Mouse (Mus musculus) monocyte, adult 5-6 weeks (primary cell): ENCODE measurements around the gene Lyar. TPM values are rescaled to one million over a fixed set of nuclear protein-coding genes. Genes with fewer than 3 reads are reported as not detected.

ENCODE experiments used
- ATAC-seq: fragments of 153-309, 156-312 bp; replicated peaks from 2 replicates; pipeline ENCODE4 v1.8.0; 2017; ENCODE audit warnings: mild to moderate bottlenecking; ENCODE audit not compliant: low TSS enrichment, insufficient number of reproducible peaks, severe bottlenecking, poor library complexity, low FRiP score
- total RNA-seq: library from RNA; stranded (forward); fragments of 200-1000, 200-491, 200-594 nt; gene quantifications from 3 replicates; pipeline ENCODE4 v1.2.3, GENCODE M21; 2017

The Lyar gene
- 35.3 to 51.1 TPM (median 47.3 TPM) in 3 replicates for total RNA-seq

DNA sequence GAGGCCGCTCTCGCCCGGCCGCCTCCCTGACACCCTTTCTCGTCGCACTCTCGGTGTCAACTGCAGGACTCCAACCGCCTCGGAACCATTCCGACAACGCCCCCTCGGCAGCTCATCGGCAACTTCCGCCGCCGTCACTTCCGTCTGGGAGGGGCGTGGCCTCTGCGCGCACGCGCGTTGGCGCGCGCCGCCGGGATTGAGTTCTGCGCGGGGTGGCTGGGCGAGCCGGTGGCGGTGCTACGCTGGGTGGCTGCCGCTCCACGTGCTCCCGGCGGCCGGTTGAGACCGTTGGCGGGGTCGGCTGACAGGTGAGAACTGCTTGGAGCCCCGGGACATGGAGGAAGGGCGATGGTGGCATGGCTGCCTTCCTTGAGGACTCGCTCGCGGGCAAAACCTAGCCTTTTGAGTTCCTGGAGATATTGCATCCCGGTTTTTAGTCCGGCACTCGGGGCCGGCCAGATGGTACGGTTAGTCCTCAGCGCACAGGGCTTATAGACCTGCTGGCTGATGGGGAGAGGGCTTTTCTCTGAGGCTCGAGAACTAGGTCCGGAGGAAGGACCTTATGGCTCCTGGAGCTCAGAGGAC, at the start of gene Lyar, which contains the start of gene Zbtb49:
Gene Lyar, plus strand, starts transcription at position 143 of the 585 bp plus-strand sequence.
Gene Zbtb49, minus strand, starts transcription at position 130 of the 585 bp plus-strand sequence.
- ATAC-seq = peak; percentile 85

DNA sequence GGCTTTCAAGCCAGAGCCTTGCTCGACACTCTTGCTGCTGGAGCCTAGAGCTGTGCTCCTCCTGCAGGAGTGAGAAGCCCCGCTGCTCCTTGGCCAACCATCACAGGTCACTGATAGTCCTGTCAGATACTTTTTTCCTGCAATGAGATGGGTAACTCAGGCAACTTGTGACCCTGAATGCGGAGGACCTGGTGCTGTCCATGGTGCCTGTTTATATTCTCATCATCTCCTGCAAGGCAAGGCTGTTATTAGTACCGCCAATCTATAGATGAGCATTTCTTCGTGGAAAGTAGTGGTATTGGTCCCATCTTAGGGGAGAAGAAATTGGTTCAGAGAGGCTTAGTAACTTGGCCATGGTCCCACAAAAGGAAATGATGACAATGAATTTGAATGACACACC, 46.5 kb upstream of the Lyar start:
- ATAC-seq = no peak

DNA sequence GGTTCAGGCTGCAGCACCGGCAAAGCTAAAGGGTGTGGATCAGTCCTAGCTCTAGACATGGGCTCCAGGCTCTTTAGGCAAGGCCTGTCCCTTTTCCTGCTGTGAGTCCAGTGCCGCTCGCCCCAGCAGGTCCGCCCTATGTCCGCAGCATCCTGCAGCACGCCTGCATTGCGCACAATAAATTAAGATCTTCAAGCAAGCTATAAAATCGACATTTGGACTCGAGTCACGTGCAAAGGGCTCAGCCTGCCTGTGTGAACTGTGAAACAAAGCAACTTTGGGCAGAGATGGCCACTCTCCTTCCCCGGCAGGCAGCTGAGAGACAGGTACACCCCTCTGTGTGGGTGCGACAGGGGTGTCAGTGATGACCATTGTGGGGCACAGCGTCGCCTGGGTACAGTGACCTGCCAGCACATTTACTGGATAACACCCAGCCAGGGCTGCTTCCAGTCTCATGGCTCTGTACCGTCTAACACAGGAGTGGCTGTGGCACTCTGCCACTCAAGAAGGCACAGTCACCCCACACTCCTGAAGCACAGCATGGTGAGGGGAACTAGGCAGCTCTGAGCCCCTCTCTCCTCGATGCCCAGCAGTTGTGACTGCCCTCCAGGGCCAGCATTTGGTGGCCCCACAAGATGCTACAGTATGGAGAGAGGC, 45.9 kb upstream of the Lyar start:
- ATAC-seq = no peak

GRCm38 (mm10) chr5:38184688-38185285, 35.5 kb upstream of the Lyar start:
- no peak for ATAC-seq

DNA sequence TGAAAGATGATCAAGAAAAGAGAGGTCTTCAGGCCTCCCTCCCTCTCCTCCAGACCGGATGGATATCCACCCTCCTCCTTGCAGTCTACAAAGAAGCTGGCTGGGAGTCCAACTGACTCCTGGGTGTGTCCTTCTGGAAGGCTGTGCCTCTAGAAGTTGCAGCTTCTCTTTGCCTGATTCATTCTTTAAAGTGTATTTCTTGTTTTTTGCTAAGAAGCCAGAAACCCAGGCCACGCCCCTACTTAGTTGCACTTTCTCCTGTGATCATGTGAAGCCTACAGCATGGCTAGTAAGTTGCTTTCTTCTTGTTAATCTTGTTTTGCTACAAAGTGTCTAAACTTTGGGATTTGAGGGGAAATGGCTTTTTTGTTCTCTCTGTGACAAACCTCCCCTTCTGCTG, 33.3 kb upstream of the Lyar start:
- ATAC-seq = no peak

- ATAC-seq = no peak
Observed at GRCm38 (mm10) chr5:38190907-38191306, 29.4 kb upstream of the Lyar start.

DNA sequence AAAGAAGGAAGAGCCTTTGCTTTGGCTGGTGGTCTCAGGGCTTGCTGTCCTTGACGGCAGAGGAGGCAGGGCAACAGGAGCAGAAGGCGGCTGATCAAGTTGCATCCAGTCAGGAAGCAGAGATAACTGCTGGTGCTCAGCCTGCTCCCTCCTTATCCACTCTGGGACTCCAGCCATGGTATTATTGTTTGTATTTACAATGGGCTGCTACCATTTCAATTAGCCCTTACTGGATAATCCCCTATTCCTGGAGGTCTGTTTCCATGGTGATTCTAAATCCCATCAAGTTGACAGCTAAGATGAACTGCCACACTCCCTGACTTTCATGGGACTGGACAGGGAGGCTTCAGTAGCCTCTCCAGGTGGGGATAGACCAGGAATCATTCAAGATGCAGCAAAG, 25.3 kb upstream of the Lyar start:
- no peak for ATAC-seq

DNA sequence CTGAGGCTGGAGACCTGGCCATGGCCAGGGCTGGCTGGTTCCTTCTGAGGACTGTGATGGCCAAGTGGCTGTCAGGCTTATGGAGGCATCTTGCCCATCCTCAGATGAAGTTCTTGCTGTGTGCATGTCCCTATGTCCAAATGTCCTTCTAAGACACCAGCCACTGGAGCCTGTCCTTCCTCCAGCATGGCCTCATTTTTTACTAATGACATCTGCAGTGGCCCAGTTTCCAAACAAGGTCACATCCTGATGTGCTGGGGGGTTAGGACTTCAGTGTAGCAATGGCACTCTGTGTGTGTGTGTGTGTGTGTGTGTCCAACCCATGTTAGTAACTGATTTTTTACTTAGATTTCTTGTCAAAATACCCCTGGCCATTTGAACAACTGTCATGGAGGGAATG, 24.3 kb upstream of the Lyar start:
- ATAC-seq = no peak

DNA sequence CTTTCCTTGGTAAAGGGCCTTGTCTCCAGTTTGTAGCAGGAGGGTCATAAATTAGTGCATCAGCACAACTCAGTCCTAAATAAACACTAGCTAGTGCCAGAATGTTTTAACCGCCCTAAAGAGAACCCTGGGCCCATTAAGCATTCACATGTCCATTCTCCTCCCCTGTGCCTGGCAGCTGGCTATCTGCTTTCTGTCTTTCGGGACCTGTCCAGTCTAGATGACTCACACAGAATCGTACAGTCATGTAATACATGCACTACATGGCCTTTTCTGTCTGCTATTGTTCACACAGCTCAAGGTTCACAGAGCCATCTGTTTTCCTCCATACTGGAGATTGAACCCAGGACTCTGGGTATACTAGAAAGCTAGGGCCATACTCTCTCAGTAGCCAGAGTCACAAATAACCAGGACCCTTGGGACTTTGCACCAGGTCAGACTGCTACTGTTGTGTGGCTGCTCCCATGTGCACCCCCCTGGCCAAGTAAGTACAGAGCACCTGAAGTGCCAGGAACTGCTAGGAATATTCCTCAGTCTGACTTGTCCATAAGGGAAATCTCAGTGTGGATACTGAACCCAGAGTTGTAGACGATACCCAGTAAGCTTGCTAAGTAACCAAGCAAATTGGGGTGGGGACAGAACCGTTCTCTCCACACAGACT, 23.3 kb upstream of the Lyar start:
- ATAC-seq = no peak

- 0 out of 2 replicates have a peak, but pooled peaks have one; percentile 48 for ATAC-seq
Observed at GRCm38 (mm10) chr5:38197482-38197823, 22.8 kb upstream of the Lyar start.

DNA sequence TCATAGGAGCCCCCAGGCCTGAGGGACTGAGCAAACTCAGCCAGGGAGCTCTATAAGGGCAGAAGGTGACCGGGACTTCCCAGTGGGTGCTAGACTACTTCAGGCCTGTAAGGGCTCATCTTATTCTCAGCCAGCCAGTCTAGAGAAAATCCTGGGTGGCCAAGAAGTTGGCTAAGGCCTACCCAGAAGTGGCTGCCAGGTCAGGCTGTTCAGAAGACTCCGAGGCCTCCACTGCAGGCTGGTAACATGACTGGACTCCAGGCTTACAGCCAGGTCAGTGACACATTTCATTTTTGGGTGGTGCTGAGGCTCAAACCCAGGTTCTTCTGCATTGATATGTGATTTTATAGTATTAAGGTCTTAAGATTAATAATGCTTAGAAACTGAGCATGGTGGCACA, 20.6 kb upstream of the Lyar start:
- ATAC-seq = no peak

- ATAC-seq = no peak
Observed at GRCm38 (mm10) chr5:38205303-38205726, 15.0 kb upstream of the Lyar start.

DNA sequence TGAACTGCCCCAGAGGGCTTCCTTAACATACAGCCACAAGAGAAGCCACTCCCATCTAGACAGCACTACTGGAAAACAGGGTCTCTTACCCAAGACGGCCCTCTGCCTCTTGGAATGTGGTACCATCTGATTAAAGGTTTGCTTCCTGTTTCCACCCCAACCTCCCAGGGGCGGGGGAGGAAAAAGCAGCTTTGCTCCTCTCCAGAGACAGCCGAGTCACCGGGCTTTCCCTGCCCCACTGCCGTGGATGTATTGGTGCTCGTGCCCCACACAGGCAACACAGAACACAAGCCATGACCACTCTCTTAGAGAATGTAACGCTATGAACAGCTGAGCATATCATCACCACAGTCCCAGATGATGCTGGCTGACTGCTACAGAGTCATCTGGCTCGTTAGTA, 11.3 kb upstream of the Lyar start:
- no peak for ATAC-seq

- ATAC-seq = no peak
Observed at GRCm38 (mm10) chr5:38211691-38212090, 8.6 kb upstream of the Lyar start.

DNA sequence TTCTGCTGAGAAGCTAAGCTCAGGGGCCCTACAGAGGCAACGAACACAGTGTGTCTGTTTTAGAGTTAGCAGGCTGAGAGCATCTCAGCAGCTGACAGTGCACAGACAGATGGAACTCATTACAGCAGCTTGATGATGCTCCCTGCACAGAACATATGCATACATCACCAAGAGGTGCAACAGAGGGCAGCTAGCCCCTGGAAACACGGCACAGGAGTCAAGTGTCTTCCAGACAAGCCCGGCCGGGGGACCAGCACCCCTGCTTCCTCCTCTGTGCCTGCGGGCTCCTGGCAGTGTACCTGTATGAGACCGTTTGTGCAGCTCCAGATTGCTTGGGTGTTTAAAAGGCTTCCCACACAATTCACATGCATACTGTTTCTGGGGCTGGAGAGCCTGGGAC, 7.3 kb upstream of the Lyar start:
- no peak for ATAC-seq

GRCm38 (mm10) chr5:38219771-38220307, 431 bp upstream of the Lyar start:
- ATAC-seq = peak; percentile 18; the same call in 1 of the 2 replicates

DNA sequence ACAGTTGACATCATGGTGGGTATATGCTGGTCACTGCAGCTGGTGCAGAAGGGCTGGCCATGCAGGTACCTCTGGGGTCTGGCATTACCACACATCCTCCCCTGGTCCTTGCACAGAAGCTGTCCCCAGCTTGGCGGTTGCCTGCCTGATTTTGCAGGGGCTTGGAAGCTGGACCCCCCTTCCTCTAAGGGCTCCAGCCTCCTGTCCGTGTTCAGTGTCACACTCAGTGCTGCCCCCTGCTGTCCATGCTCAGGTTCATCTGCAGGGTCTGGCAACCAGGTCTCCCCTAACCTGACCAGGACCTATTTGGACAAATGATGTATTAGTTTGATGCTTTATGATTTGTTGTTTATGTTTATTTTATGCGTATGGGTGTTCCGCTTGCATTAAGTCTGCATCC, 15.2 kb downstream of the Lyar start:
- ATAC-seq = peak; percentile 55; the same call in 1 of the 2 replicates

GRCm38 (mm10) chr5:38236627-38237026, 16.4 kb downstream of the Lyar start:
- ATAC-seq = no peak

DNA sequence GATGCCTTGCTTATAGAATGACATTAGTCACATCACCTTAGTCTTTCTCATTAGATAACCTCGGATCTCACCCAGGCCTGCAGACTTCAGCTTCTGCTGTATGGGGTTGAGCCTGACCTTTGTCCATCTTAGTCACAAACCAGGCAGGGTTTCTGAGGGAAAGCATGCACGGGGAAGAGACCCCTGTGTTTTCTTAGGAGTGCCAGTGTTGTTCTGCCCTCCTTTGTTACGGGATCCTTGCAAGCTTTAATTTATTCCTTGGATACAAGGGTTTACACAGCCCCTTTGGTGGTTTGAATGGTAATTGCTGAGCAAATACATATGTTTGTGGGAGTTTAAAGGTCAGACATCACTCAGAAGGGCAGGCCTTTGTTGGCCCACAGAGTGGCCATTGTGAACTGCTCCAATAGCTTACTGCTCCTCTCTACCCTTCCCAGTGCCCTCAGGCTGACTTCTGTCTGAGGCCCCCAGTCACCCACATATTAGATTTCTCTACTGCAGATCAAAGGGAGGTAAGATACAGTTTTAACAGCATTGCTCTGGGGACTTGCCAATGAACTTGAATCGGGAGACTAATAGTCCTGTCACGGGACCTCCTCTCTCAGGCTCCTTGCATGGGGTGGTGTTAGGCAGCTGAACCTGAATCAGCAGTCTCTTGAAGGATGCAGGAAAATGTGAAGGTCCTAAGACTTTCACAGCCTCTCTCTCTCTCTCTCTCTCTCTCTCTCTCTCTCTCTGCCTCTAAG, 20.6 kb downstream of the Lyar start:
- ATAC-seq = no peak
